Mouse (Mus musculus) lung, postnatal 0 days (tissue): Measurements from ENCODE around the gene Ppp2r5d.

Experiments
- CTCF ChIP-seq: IDR thresholded peaks from 2 replicates; pipeline ENCODE4 v1.5.1; 2016; ENCODE audit warnings: antibody characterized with exemption, mild to moderate bottlenecking
- EP300 ChIP-seq: IDR thresholded peaks from 2 replicates; pipeline ENCODE4 v1.6.1; 2016; ENCODE audit warnings: antibody characterized with exemption, mild to moderate bottlenecking, control low read depth

- TF ChIP-seq EP300, result no peak
- no peak for TF ChIP-seq CTCF
These were observed 5.7 kb downstream of the Ppp2r5d start for GRCm38 (mm10) chr17:46699245-46699644.
